8 mouse cellular contexts compared by ENCODE assay signal in genomic region chr11:48871817-48872541, GRCm38 (mm10). TPM values are rescaled to one million over a fixed set of nuclear protein-coding genes. Genes with fewer than 3 reads are reported as not detected.
DNase-seq lines count a peak whose midpoint lies in the region; ATAC-seq lines count a peak whose summit lies in the region.

No protein-coding gene starts in this region.

- ATAC-seq in forebrain, embryonic 11.5 days (replicated peaks; ENCODE audit: low FRiP score), result no peak

- H3K4me1 ChIP-seq in forebrain, embryonic 11.5 days (replicated peaks; ENCODE audit: control insufficient read depth, insufficient read depth, low read length), result peaks cover 3% of the 10 kb centered on the region; the same call in 1 of the 2 replicates

- H3K27me3 ChIP-seq in forebrain, embryonic 11.5 days (ENCODE audit: control insufficient read depth, insufficient read depth, low read length), result no peaks in the 10 kb centered on the region

- 11% methylated on average over 17 of the region's 17 CpGs for WGBS in forebrain, embryonic 11.5 days

- H3K4me2 ChIP-seq in forebrain, embryonic 11.5 days (ENCODE audit: low read depth, low read length, severe bottlenecking), result peak overlapping the region; percentile 65

- H3K9ac ChIP-seq in forebrain, embryonic 11.5 days (ENCODE audit: low read length), result peak overlapping the region; percentile 62; the same call in 1 of the 2 replicates

- H3K4me3 ChIP-seq in forebrain, embryonic 11.5 days (ENCODE audit: low read depth, low read length), result peak overlapping the region; percentile 36

- no peak overlapping the region for H3K27ac ChIP-seq in forebrain, embryonic 11.5 days (ENCODE audit: low read depth, low read length)

- no peaks in the 10 kb centered on the region for H3K36me3 ChIP-seq in forebrain, embryonic 11.5 days (ENCODE audit: control insufficient read depth, insufficient read depth, low read length)

- DNase-seq in cerebellum, postnatal 10 days, result peak; percentile 34 to 49
- DNase-seq in cerebellum, adult 11-12 months, result no peak
- DNase-seq in adrenal gland, postnatal 10 days, result peak; percentile 56
- no peak for DNase-seq in forebrain, embryonic 11.5 days (ENCODE audit: low spot score)
- DNase-seq in heart, postnatal 4 days, result peak; percentile 32
- peak; percentile 33 to 39 for DNase-seq in layer of hippocampus, adult 8-10 months (ENCODE audit: low spot score in 2 of 2)
- peak; percentile 64 for DNase-seq in lung, postnatal 25 days (ENCODE audit: low spot score)
- peak; percentile 49 for DNase-seq in ovary, postnatal 36 days (ENCODE audit: low spot score)

- no peaks in the 10 kb centered on the region for H3K9me3 ChIP-seq in forebrain, embryonic 11.5 days (ENCODE audit: control insufficient read depth, low read length)

RNA-seq across cellular contexts. Expression of gene Irgm1, which starts 0.5 kb away (rescaled TPM):
- 10 to 100 TPM; 13.2 to 17.8 TPM for total RNA-seq in adrenal gland, postnatal 10 days (2021)
- polyA plus RNA-seq in forebrain, embryonic 11.5 days (2014; fragmentation: Nextera tagmentation; extraction: Ambion mirVana), result 1.5 TPM in 2 replicates
- 1 to 10 TPM; 6.2 to 7.6 TPM for total RNA-seq in heart, postnatal 4 days (2021)
- 10 to 100 TPM in 2 of 4 experiments, 1 to 10 TPM in 2; 6.8 to 25.6 (median 12.4) TPM for total RNA-seq in layer of hippocampus, adult 8-10 months (2022)

RNA-seq across cellular contexts. Expression of gene Gm5431, which starts 30.0 kb away (rescaled TPM):
- total RNA-seq in adrenal gland, postnatal 10 days (2021), result 1 to 10 TPM; 1.6 to 2.0 TPM
- polyA plus RNA-seq in forebrain, embryonic 11.5 days (2014; fragmentation: Nextera tagmentation; extraction: Ambion mirVana), result 0.24 TPM in 1 of 2 replicates, not detected in the other
- total RNA-seq in heart, postnatal 4 days (2021), result under 1 TPM; 0.26 to 0.38 TPM
- total RNA-seq in layer of hippocampus, adult 8-10 months (2022), result 1 to 10 TPM in 1 of 4 experiments, under 1 TPM in 2, not detected in 1; 0.20 to 1.0 (median 0.29) TPM

RNA-seq across cellular contexts. Expression of gene Gm12184, which starts 45.5 kb away (rescaled TPM):
- total RNA-seq in adrenal gland, postnatal 10 days (2021), result 1 to 10 TPM; 2.5 to 4.9 TPM
- 12.3 and 12.7 TPM in 2 replicates for polyA plus RNA-seq in forebrain, embryonic 11.5 days (2014; fragmentation: Nextera tagmentation; extraction: Ambion mirVana)
- total RNA-seq in heart, postnatal 4 days (2021), result 1 to 10 TPM; 4.8 to 5.1 TPM
- total RNA-seq in layer of hippocampus, adult 8-10 months (2022), result 1 to 10 TPM in 2 of 4 experiments, under 1 TPM in 2; 0.40 to 3.0 (median 1.0) TPM

RNA-seq across cellular contexts. Expression of gene Trim7, which starts 46.0 kb away (rescaled TPM):
- total RNA-seq in adrenal gland, postnatal 10 days (2021), result 10 to 100 TPM in 1 of 2 experiments, 1 to 10 TPM in 1; 5.3 to 12.0 TPM
- polyA plus RNA-seq in forebrain, embryonic 11.5 days (2014; fragmentation: Nextera tagmentation; extraction: Ambion mirVana), result 0.51 and 2.1 TPM in 2 replicates
- 1 to 10 TPM; 5.3 to 5.5 TPM for total RNA-seq in heart, postnatal 4 days (2021)
- 1 to 10 TPM; 2.2 to 3.4 (median 3.1) TPM for total RNA-seq in layer of hippocampus, adult 8-10 months (2022)

RNA-seq across cellular contexts. Expression of gene Trim41, which starts 54.8 kb away (rescaled TPM):
- total RNA-seq in adrenal gland, postnatal 10 days (2021), result 10 to 100 TPM; 42.3 to 42.7 TPM
- polyA plus RNA-seq in forebrain, embryonic 11.5 days (2014; fragmentation: Nextera tagmentation; extraction: Ambion mirVana), result 4.5 and 5.6 TPM in 2 replicates
- total RNA-seq in heart, postnatal 4 days (2021), result 10 to 100 TPM; 36.0 to 40.1 TPM
- 10 to 100 TPM; 45.7 to 73.5 (median 57.9) TPM for total RNA-seq in layer of hippocampus, adult 8-10 months (2022)

Comparison
In these comparisons a context has a peak if more than half of its experiments do, and no peak if none do; other contexts are left out.
1. DNase-seq: peak in cerebellum, postnatal 10 days (2 of 2), adrenal gland, postnatal 10 days (single experiment), heart, postnatal 4 days (single experiment), layer of hippocampus, adult 8-10 months (2 of 2), lung, postnatal 25 days (single experiment) and ovary, postnatal 36 days (single experiment); none in cerebellum, adult 11-12 months (single experiment) and forebrain, embryonic 11.5 days (single experiment).